Mouse (Mus musculus) G1E (cell line): ENCODE results near the gene Tmub1.

Experiments used
- CTCF ChIP-seq: IDR thresholded peaks from 2 replicates; pipeline ENCODE4 v1.5.1; 2012; ENCODE audit warnings: low read depth, low read length, inconsistent platforms, mixed read lengths
- GATA2 ChIP-seq: IDR thresholded peaks from 2 replicates; pipeline ENCODE4 v1.6.1; 2012; ENCODE audit warnings: low read depth, low read length, inconsistent platforms, borderline replicate concordance
- TAL1 ChIP-seq: conservative IDR thresholded peaks from 2 replicates; pipeline ENCODE4 v1.6.1; 2012; ENCODE audit warnings: low read depth, low read length, inconsistent platforms, mixed read lengths

DNA sequence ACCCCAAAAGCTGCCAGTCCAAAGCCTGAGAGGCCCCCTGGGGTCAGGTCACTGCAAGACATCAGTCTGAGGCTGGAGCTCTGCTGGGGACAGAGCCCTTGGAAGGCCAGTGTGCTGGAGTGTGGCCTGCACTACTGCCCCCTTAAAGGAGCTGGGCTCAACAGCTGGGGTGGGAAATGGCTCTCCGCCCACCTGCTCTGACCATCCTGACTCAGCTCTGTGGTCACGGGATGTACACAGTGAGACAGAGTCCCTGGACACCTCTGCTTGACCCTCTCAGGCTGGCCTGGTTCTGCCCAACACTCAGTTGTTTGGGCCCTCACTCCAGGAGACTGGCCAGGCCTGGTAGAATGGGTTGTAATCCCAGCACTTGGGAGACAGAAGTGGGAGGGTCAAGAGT is 38.2 kb downstream of the Tmub1 start:
- TF ChIP-seq CTCF (no peak), TAL1 (no peak), GATA2 (no peak)
